Mouse (Mus musculus) midbrain, embryonic 14.5 days (tissue): ENCODE results near the gene Gm20388. TPM values are rescaled to one million over a fixed set of nuclear protein-coding genes. Genes with fewer than 3 reads are reported as not detected.

Experiments used
- ATAC-seq: fragments of 200-750 bp; cut with Nextera tagmentation; 2 replicates; pipeline ENCODE4 v1.8.0; 2017; ENCODE audit warnings: moderate number of reproducible peaks, moderate library complexity; ENCODE audit not compliant: low FRiP score, low TSS enrichment
- DNase-seq: peaks from one replicate; pipeline ENCODE4 v3.0.0-alpha.2; 2015
- H3K27ac ChIP-seq: fragments of 300-500 bp; sonication (generic); replicated peaks from 2 replicates; pipeline ENCODE4 v1.5.1; 2014; ENCODE audit warnings: mild to moderate bottlenecking, low read depth, low read length, moderate library complexity
- H3K27me3 ChIP-seq: fragments of 300-500 bp; sonication (generic); 2 replicates; pipeline ENCODE4 v1.6.1; 2014; ENCODE audit warnings: low read length, control low read depth, mixed read lengths; ENCODE audit not compliant: control insufficient read depth, insufficient read depth
- H3K36me3 ChIP-seq: fragments of 300-500 bp; sonication (generic); 2 replicates; pipeline ENCODE4 v1.6.1; 2014; ENCODE audit warnings: low read length, control low read depth; ENCODE audit not compliant: control insufficient read depth, insufficient read depth
- H3K4me1 ChIP-seq: fragments of 300-500 bp; sonication (generic); 2 replicates; pipeline ENCODE4 v1.6.1; 2014; ENCODE audit warnings: mild to moderate bottlenecking, antibody characterized with exemption, low read length, control low read depth; ENCODE audit not compliant: control insufficient read depth, insufficient read depth
- H3K4me2 ChIP-seq: fragments of 300-500 bp; sonication (generic); 2 replicates; pipeline ENCODE4 v1.6.1; 2014; ENCODE audit warnings: mild to moderate bottlenecking, low read length, moderate library complexity
- H3K4me3 ChIP-seq: fragments of 300-500 bp; sonication (generic); replicated peaks from 2 replicates; pipeline ENCODE4 v1.5.1; 2014; ENCODE audit warnings: low read depth, low read length
- H3K9ac ChIP-seq: fragments of 300-500 bp; sonication (generic); replicated peaks from 2 replicates; pipeline ENCODE4 v1.6.1; 2014; ENCODE audit warnings: mild to moderate bottlenecking, low read length, moderate library complexity
- H3K9me3 ChIP-seq: fragments of 300-500 bp; sonication (generic); 2 replicates; pipeline ENCODE4 v1.6.1; 2016; ENCODE audit warnings: low read length, control low read depth, mixed read lengths; ENCODE audit not compliant: control insufficient read depth
- WGBS: fragments of 180-500 bp; shearing (Covaris S2); extraction: QIAGEN DNeasy Blood & Tissue Kit; methylation state at CpG from one replicate; pipeline ENCODE4 v1.1.7; 2014; 5-methylcytosine and 5-hydroxymethylcytosine counted together
- polyA plus RNA-seq: library from polyadenylated mRNA; unstranded; fragments of >200 nt; fragmentation: Nextera tagmentation; extraction: Ambion mirVana; gene quantifications from 2 replicates; pipeline ENCODE4 v1.2.1, GENCODE M21; 2014

The Gm20388 gene
- polyA plus RNA-seq, 1 experiment from 2014 or later, result 4.1 TPM

DNA sequence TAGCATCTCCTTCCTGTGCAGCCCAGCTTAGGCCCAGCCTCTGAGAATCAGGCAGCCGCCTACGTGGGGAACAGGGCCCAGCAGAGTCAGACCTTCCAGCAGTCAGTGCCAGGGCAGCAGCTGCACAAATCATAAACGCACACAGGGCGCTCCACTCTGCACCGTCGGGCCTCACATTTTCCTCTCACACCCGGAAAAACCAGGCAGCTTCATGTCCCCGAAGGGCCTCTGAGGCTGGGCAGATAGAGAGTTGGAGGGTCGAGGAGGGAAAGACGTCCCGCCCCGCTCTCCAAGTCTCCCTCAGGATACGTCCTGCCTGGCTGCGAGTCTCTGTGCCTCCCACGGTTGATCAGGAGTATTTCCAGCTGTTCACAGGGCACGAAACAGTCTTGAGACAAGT, 2600.9 kb downstream of the Gm20388 start:
- ATAC-seq, result no peak
- WGBS, result 82% methylated on average over 16 of the region's 16 CpGs
- no peak overlapping the region for H3K4me3 ChIP-seq

DNA sequence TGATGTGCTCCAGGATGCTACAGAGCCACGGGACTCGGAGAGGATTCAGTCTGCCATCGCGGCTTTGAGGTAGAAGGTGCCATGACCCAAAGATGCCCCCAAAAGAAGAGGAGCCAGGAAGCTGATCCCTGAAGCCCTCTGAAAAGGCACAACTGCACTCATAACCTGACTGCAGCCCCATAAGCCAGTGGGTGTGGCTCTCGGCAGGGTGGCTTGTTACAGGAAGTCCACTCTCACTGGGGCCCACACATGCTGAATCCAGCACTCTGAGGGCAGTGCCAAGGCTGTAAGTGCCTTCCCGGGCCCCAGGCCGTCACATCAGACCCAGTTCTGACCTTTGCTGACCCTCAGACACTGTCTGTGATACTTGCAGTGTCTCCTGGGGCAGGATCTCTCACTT, 2601.8 kb downstream of the Gm20388 start:
- DNase-seq, result no peak
- WGBS, result 81% methylated on average over 7 of the region's 7 CpGs
- Histone ChIP-seq H3K9me3 (no peaks in the 10 kb centered on the region), H3K27ac (no peak overlapping the region), H3K36me3 (no peaks in the 10 kb centered on the region), H3K4me1 (no peaks in the 10 kb centered on the region), H3K9ac (no peak overlapping the region), H3K4me2 (no peak overlapping the region), H3K27me3 (no peaks in the 10 kb centered on the region), H3K4me3 (no peak overlapping the region)
- ATAC-seq, result no peak

More for the DNA sequence above, 2600.9 kb downstream of the Gm20388 start:
- Histone ChIP-seq H3K36me3 (no peaks in the 10 kb centered on the region), H3K27ac (no peak overlapping the region), H3K4me1 (no peaks in the 10 kb centered on the region), H3K27me3 (no peaks in the 10 kb centered on the region), H3K4me2 (no peak overlapping the region), H3K9me3 (no peaks in the 10 kb centered on the region), H3K9ac (no peak overlapping the region)
- DNase-seq, result no peak

DNA sequence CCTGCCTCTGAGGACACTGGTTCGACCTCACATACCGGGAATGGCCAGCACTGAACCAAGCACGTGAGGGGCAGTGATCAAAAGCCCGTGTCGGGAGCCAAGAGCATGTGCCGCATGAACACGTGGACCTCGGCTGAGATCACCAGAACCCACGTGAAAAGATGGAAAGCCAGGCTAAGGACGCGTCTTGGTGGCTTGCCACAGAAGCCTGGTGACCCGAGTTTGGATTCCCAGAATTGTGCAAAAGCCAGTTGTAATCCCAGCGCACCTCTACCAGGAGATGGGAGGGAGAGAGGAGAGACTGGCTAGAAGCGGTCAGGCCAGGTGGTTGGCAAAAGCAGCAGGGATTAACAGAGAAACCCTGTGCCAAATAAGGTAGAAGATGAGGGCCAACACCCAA, 2605.1 kb downstream of the Gm20388 start:
- H3K4me2 ChIP-seq, result no peak overlapping the region
- WGBS, result 93% methylated on average over 14 of the region's 14 CpGs
- no peaks in the 10 kb centered on the region for H3K36me3 ChIP-seq
- no peaks in the 10 kb centered on the region for H3K9me3 ChIP-seq
- H3K4me3 ChIP-seq, result no peak overlapping the region
- H3K4me1 ChIP-seq, result no peaks in the 10 kb centered on the region
- DNase-seq, result no peak
- H3K27ac ChIP-seq, result no peak overlapping the region
- no peak overlapping the region for H3K9ac ChIP-seq
- no peaks in the 10 kb centered on the region for H3K27me3 ChIP-seq
- ATAC-seq, result no peak

DNA sequence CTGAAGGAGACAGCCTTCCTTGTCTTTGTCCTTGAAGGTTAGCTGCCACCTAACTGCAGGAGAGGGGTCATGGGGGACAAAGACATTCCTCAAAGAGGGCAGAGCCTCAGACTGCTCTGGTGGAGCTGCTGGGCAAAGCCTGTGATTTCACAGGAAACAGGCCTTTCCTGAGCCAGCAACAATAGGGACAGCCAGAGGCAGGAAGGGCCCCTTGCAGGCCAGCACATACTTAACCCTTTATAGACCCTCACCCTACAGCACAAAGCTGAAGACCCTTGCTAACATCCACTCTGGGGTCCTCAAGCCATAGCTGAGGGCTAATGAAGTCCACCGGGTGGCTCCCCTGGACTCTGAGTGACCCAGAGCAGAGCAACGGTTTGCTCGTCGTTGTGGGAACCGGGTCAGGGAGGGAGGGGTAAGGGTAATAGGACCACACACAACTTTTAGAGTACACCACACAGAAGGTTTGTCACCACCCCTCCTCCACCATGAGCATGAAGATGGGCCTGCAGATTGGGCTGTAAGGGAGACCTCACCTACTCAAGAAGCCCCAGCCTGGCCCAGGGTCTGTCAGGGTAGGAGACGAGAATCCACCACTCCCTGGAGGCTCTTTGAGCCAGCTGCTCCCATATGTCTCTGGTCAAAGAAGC, 2607.0 kb downstream of the Gm20388 start:
- 50% methylated on average over 6 of the region's 6 CpGs for WGBS
- Histone ChIP-seq H3K4me2 (no peak overlapping the region), H3K27me3 (no peaks in the 10 kb centered on the region), H3K9me3 (no peaks in the 10 kb centered on the region), H3K36me3 (no peaks in the 10 kb centered on the region), H3K27ac (peak overlapping the region; percentile 37; the same call in 1 of the 2 replicates), H3K9ac (no peak overlapping the region), H3K4me1 (no peaks in the 10 kb centered on the region), H3K4me3 (no peak overlapping the region)
- ATAC-seq, result no peak
- peak; percentile 9 for DNase-seq

DNA sequence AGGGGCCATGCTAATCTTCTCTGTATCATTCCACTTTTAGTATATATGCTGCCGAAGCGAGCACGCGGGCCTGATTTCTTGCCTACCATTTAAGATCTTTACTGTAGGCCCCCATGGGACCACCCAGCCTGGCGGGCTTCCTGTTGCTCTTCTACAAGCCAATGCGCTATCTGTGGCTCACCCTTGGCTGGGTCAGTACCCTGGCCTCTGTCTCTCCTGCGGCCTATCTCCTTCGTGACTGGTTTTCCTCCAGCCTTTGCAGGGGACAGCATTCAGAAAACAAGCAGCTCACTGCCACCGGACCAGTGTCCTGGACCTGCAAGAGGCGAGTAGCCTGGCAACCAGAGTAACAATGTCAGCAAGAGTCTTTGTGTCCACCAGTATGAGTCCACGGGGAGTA, 2610.0 kb downstream of the Gm20388 start:
- WGBS, result 73% methylated on average over 11 of the region's 11 CpGs
- Histone ChIP-seq H3K27ac (0 out of 2 replicates have a peak overlapping the region, but pooled peaks have one; percentile 13), H3K36me3 (no peaks in the 10 kb centered on the region), H3K9ac (no peak overlapping the region), H3K9me3 (no peaks in the 10 kb centered on the region), H3K4me2 (no peak overlapping the region), H3K4me3 (no peak overlapping the region), H3K27me3 (no peaks in the 10 kb centered on the region), H3K4me1 (peaks cover 17% of the 10 kb centered on the region)
- DNase-seq, result no peak
- ATAC-seq, result no peak

DNA sequence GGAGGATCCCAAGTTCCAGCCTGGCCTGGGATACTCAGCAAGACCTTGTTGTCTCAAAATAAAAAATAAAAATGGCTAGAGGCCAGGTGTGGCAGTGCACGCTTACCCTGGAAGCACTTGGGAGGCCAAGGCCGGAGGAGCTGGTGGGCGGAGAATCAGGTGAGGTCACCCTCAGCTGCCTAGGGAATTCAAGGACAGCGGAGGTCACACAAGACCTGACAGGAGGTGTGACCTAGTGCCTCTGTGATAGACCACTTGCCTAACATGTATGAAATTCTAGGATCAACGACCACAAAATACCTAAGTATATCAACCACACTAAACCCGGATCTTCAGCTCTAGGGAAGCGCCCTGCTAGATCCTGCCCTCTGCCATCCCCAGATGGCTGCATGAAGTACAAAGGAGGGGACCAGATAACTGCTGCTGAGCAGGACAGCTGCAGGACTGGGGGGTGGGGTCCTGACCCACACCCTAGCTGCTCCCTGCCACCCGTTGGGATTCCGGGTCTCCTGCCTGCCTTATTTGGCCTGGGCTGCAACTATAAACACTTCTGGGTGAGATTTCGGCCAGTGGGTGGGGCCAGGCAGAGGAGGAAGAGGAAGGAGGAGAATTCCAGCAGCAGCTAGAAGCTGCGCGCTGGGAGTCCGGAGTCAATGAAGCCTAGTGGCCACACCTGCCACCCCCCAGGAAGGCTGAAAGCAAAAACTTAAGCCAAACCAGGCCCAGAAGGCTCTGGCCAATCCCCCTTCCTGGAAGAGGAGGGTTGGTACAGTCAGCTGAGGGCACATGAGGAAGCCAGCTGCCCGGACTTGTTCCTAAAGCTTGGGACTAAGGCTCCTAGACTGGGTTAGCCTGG, 2612.4 kb downstream of the Gm20388 start:
- no peak overlapping the region for H3K4me2 ChIP-seq
- peaks cover 17% of the 10 kb centered on the region for H3K4me1 ChIP-seq
- no peak overlapping the region for H3K4me3 ChIP-seq
- DNase-seq (peak; percentile 12), ATAC-seq (no peak)
- no peaks in the 10 kb centered on the region for H3K9me3 ChIP-seq
- no peak overlapping the region for H3K9ac ChIP-seq
- WGBS, result 60% methylated on average over 14 of the region's 14 CpGs
- H3K36me3 ChIP-seq, result no peaks in the 10 kb centered on the region
- peak overlapping the region; percentile 67; the same call in 1 of the 2 replicates for H3K27ac ChIP-seq
- no peaks in the 10 kb centered on the region for H3K27me3 ChIP-seq

DNA sequence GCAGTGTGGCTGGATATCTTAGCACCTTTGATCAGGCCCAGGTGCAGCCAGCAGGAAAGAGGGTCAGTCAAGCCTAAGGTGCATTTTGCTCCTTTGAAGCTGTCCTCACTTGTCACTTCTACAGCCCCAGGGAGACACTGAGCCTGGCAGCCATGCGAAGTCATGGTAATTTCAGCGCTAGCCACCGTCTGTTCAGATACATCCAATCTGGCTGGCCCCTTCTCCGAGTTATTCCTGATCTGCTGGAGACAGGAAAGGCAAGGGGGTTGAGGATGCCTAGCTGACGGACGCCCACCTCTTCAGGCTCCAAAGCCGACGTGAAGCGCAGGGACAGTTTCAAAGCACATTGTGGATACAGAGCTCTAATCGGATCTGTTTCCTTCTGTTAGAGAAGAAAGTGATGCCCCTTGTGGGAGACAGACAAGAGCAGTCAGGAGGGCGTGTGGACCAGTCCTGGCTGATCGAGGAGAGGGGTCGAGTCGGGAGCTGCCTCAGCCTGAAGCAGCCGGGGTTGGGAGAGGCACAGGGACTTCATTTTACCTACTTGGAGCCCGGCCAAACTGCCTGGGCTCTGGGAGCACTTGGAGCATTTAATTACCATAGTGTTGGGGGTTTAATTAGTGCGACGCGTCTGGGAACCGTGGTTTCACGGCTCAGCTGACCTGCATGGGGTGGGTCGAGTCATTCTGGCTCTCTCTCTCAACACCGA, 2613.2 kb downstream of the Gm20388 start:
- H3K9ac ChIP-seq, result no peak overlapping the region
- H3K9me3 ChIP-seq, result no peaks in the 10 kb centered on the region
- no peaks in the 10 kb centered on the region for H3K36me3 ChIP-seq
- H3K4me1 ChIP-seq, result peaks cover 17% of the 10 kb centered on the region
- ATAC-seq (no peak), DNase-seq (peak; percentile 71)
- peak overlapping the region; percentile 36 for H3K4me2 ChIP-seq
- H3K27ac ChIP-seq, result peak overlapping the region; percentile 67
- 12% methylated on average over 23 of the region's 23 CpGs for WGBS
- no peaks in the 10 kb centered on the region for H3K27me3 ChIP-seq
- no peak overlapping the region for H3K4me3 ChIP-seq

DNA sequence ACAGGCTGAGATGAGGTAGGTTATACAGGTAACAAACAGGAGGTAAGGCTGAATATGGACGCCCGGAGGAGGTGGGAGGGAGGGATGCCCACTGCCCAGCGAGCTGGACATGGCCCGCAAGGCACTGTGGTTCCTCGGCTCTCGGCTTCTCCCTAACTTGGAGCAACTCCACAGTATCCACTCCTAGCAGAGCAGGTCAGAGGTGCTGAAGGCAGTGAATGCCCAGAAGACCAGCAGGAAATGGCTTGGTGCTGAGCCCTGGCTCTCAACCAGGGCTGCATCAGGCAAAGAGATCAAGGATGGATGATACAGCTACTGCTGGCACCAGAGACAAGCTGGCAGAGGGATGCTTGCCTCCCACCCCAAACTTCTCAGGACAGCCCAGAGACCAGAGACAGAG, 2613.9 kb downstream of the Gm20388 start:
- WGBS, result 81% methylated on average over 6 of the region's 6 CpGs
- Histone ChIP-seq H3K36me3 (no peaks in the 10 kb centered on the region), H3K4me1 (peaks cover 17% of the 10 kb centered on the region), H3K4me3 (no peak overlapping the region), H3K27ac (no peak overlapping the region), H3K27me3 (no peaks in the 10 kb centered on the region), H3K9me3 (no peaks in the 10 kb centered on the region), H3K9ac (no peak overlapping the region), H3K4me2 (peak overlapping the region; percentile 36; the same call in 1 of the 2 replicates)
- ATAC-seq (no peak), DNase-seq (no peak)
